Comparison of ENCODE assay signal across 8 mouse cellular contexts in genomic region chr13:13423301-13423700, GRCm38 (mm10). TPM values are rescaled to one million over a fixed set of nuclear protein-coding genes. Genes with fewer than 3 reads are reported as not detected.
DNase-seq lines count a peak whose midpoint lies in the region; ATAC-seq and TF ChIP-seq lines count a peak whose summit lies in the region.
"Not testable (repeated sequence)": the region's sequence is repeated elsewhere in the genome, so short reads cannot be mapped to it uniquely, and the experiment has no call there.
"Had no signal": no experiment of that assay in that cellular context is flagged by ENCODE, and none has a peak within 500 bp of the region (broad histone marks: within the 10 kb centered on the region; RNA-seq: fewer than 3 reads in every experiment).

No protein-coding gene starts in this region.

- not testable (repeated sequence) for H3K27ac ChIP-seq in intestine, embryonic 15.5 days; intestine, embryonic 16.5 days (ENCODE audit: low read length); lung, embryonic 14.5 days (ENCODE audit: low read depth); midbrain, embryonic 15.5 days; stomach, embryonic 15.5 days; stomach, embryonic 16.5 days (ENCODE audit: low read length)

- H3K9me3 ChIP-seq in intestine, embryonic 15.5 days; intestine, embryonic 16.5 days (ENCODE audit: control insufficient read depth, low read length); lung, embryonic 14.5 days (ENCODE audit: low read depth, low read length); midbrain, embryonic 15.5 days; stomach, embryonic 15.5 days; stomach, embryonic 16.5 days (replicated peaks; ENCODE audit: control insufficient read depth, low read length): not testable (repeated sequence)

- H3K27me3 ChIP-seq in intestine, embryonic 15.5 days (replicated peaks); intestine, embryonic 16.5 days (replicated peaks; ENCODE audit: control insufficient read depth, insufficient read depth, low read length); lung, embryonic 14.5 days (ENCODE audit: insufficient read depth, low read length); midbrain, embryonic 15.5 days (replicated peaks); stomach, embryonic 15.5 days (replicated peaks); stomach, embryonic 16.5 days (ENCODE audit: control insufficient read depth, insufficient read depth, low read length): not testable (repeated sequence)

- H3K36me3 ChIP-seq in intestine, embryonic 15.5 days; intestine, embryonic 16.5 days (ENCODE audit: control insufficient read depth, insufficient read depth, low read length); lung, embryonic 14.5 days (ENCODE audit: insufficient read depth); midbrain, embryonic 15.5 days (replicated peaks); stomach, embryonic 15.5 days; stomach, embryonic 16.5 days (ENCODE audit: control insufficient read depth, insufficient read depth, low read length): not testable (repeated sequence)

- ATAC-seq in intestine, embryonic 15.5 days: peak; percentile 59; the same call in 1 of the 2 replicates
- ATAC-seq in intestine, embryonic 16.5 days: peak; percentile 48; the same call in 1 of the 2 replicates
- peak; percentile 56; the same call in 1 of the 2 replicates for ATAC-seq in lung, embryonic 14.5 days (ENCODE audit: insufficient read depth)
- ATAC-seq in midbrain, embryonic 15.5 days (replicated peaks): peak; percentile 50; the same call in 1 of the 2 replicates
- peak; percentile 63; the same call in 1 of the 2 replicates for ATAC-seq in stomach, embryonic 15.5 days (ENCODE audit: insufficient read depth, low FRiP score, low read depth)
- peak; percentile 71; the same call in 1 of the 2 replicates for ATAC-seq in stomach, embryonic 16.5 days (ENCODE audit: insufficient read depth, low FRiP score)

- H3K4me1 ChIP-seq in intestine, embryonic 15.5 days (replicated peaks); intestine, embryonic 16.5 days (ENCODE audit: control insufficient read depth, insufficient read depth, low read length); lung, embryonic 14.5 days (ENCODE audit: insufficient read depth); midbrain, embryonic 15.5 days; stomach, embryonic 15.5 days; stomach, embryonic 16.5 days (ENCODE audit: control insufficient read depth, insufficient read depth, low read length): not testable (repeated sequence)

- not testable (repeated sequence) for H3K4me3 ChIP-seq in intestine, embryonic 15.5 days (replicated peaks); intestine, embryonic 16.5 days (ENCODE audit: low read length); lung, embryonic 14.5 days (ENCODE audit: low read depth, low read length); midbrain, embryonic 15.5 days; stomach, embryonic 15.5 days (replicated peaks); stomach, embryonic 16.5 days (replicated peaks; ENCODE audit: low read length)

- DNase-seq in lung, embryonic 14.5 days: not testable (repeated sequence)

- not testable (repeated sequence) for TF ChIP-seq CTCF in lung, embryonic 14.5 days (IDR thresholded peaks at IDR 0.05; ENCODE audit: low read depth)

- not testable (repeated sequence) for H3K9ac ChIP-seq in intestine, embryonic 15.5 days; intestine, embryonic 16.5 days (ENCODE audit: low read depth, low read length); lung, embryonic 14.5 days; midbrain, embryonic 15.5 days; stomach, embryonic 15.5 days; stomach, embryonic 16.5 days (ENCODE audit: low read length)

- WGBS in intestine, embryonic 15.5 days: 56% methylated on average over 2 of the region's 5 CpGs
- 33% methylated on average over 1 of the region's 5 CpGs for WGBS in intestine, embryonic 16.5 days
- 8% methylated on average over 1 of the region's 5 CpGs for WGBS in lung, embryonic 14.5 days
- 68% methylated on average over 3 of the region's 5 CpGs for WGBS in midbrain, embryonic 15.5 days
- WGBS in stomach, embryonic 15.5 days: 47% methylated on average over 3 of the region's 5 CpGs
- WGBS in stomach, embryonic 16.5 days: 43% methylated on average over 2 of the region's 5 CpGs

- not testable (repeated sequence) for H3K4me2 ChIP-seq in intestine, embryonic 15.5 days (replicated peaks); intestine, embryonic 16.5 days (ENCODE audit: low read depth, low read length); lung, embryonic 14.5 days; midbrain, embryonic 15.5 days; stomach, embryonic 15.5 days; stomach, embryonic 16.5 days (ENCODE audit: low read depth, low read length)

RNA-seq across cellular contexts. Expression of gene Nid1, which starts 14.1 kb away (rescaled TPM):
- 66.5 and 69.6 TPM in 2 replicates for polyA plus RNA-seq in intestine, embryonic 15.5 days (2015; fragmentation: Nextera tagmentation; extraction: Ambion mirVana)
- polyA plus RNA-seq in intestine, embryonic 16.5 days (2015; fragmentation: Nextera tagmentation; extraction: Ambion mirVana): 58.7 and 69.7 TPM in 2 replicates
- polyA plus RNA-seq in lung, embryonic 14.5 days (2014; fragmentation: Nextera tagmentation; extraction: Ambion mirVana): 160 and 173 TPM in 2 replicates
- 38.6 and 42.2 TPM in 2 replicates for polyA plus RNA-seq in midbrain, embryonic 15.5 days (2015; fragmentation: Nextera tagmentation; extraction: Ambion mirVana)
- polyA plus RNA-seq in stomach, embryonic 15.5 days (2015; fragmentation: Nextera tagmentation; extraction: Ambion mirVana): 74.2 and 83.5 TPM in 2 replicates
- polyA plus RNA-seq in stomach, embryonic 16.5 days (2015; fragmentation: Nextera tagmentation; extraction: Ambion mirVana): 112 and 120 TPM in 2 replicates
- polyA plus RNA-seq: activated CD4-positive, CD25-positive, alpha-beta regulatory T cell, adult 4 months; G1E had no signal

RNA-seq across cellular contexts. Expression of gene Gpr137b, which starts 29.5 kb away (rescaled TPM):
- polyA plus RNA-seq in intestine, embryonic 15.5 days (2015; fragmentation: Nextera tagmentation; extraction: Ambion mirVana): 5.9 and 6.0 TPM in 2 replicates
- polyA plus RNA-seq in intestine, embryonic 16.5 days (2015; fragmentation: Nextera tagmentation; extraction: Ambion mirVana): 4.7 and 5.2 TPM in 2 replicates
- 13.8 and 14.5 TPM in 2 replicates for polyA plus RNA-seq in lung, embryonic 14.5 days (2014; fragmentation: Nextera tagmentation; extraction: Ambion mirVana)
- 28.5 and 29.9 TPM in 2 replicates for polyA plus RNA-seq in midbrain, embryonic 15.5 days (2015; fragmentation: Nextera tagmentation; extraction: Ambion mirVana)
- polyA plus RNA-seq in stomach, embryonic 15.5 days (2015; fragmentation: Nextera tagmentation; extraction: Ambion mirVana): 7.8 and 8.1 TPM in 2 replicates
- 8.6 and 9.5 TPM in 2 replicates for polyA plus RNA-seq in stomach, embryonic 16.5 days (2015; fragmentation: Nextera tagmentation; extraction: Ambion mirVana)
- polyA plus RNA-seq: G1E had no signal
